Mouse (Mus musculus) thymus, postnatal 4 days (tissue): ENCODE measurements at regions not wholly inside any gene's neighbourhood (a gene's known extent, or its start where the extent isn't known, plus 50 kb on each side); places are given as distances from the start of the nearest gene placed in this dataset.
"Not testable (repeated sequence)": the region's sequence is repeated elsewhere in the genome, so short reads cannot be mapped to it uniquely, and the experiment has no call there.

Experiments
- DNase-seq: peaks from one replicate; pipeline ENCODE4 v3.0.0; 2021

GRCm38 (mm10) chr13:103613333-103613725 lies 161.1 kb downstream of the Srek1 start:
- no peak for DNase-seq

- no peak for DNase-seq
Observed at GRCm38 (mm10) chr13:103612720-103613332, 161.6 kb downstream of the Srek1 start.

GRCm38 (mm10) chr13:103602302-103602701 lies 172.1 kb downstream of the Srek1 start:
- DNase-seq: no peak

- no peak for DNase-seq
Observed at GRCm38 (mm10) chr13:103592371-103592770, 182.0 kb downstream of the Srek1 start.

GRCm38 (mm10) chr13:103591874-103592273 lies 182.5 kb downstream of the Srek1 start:
- no peak for DNase-seq

- DNase-seq: not testable (repeated sequence)
Observed at GRCm38 (mm10) chr13:103591381-103591780, 183.0 kb downstream of the Srek1 start.

- no peak for DNase-seq
Observed at GRCm38 (mm10) chr13:103589646-103590045, 184.8 kb downstream of the Srek1 start.

- DNase-seq: no peak
Observed at GRCm38 (mm10) chr13:103576856-103577255, 197.6 kb downstream of the Srek1 start.

- DNase-seq: no peak
Observed at GRCm38 (mm10) chr13:103564715-103565114, 209.7 kb downstream of the Srek1 start.

GRCm38 (mm10) chr13:103561795-103562705 lies 212.4 kb downstream of the Srek1 start:
- no peak for DNase-seq

- no peak for DNase-seq
Observed at GRCm38 (mm10) chr13:103558915-103559314, 215.5 kb downstream of the Srek1 start.

GRCm38 (mm10) chr13:103539577-103539976 lies 205.3 kb upstream of the Mast4 start:
- no peak for DNase-seq

GRCm38 (mm10) chr13:103513825-103514224 lies 179.5 kb upstream of the Mast4 start:
- no peak for DNase-seq

GRCm38 (mm10) chr13:103512476-103512875 lies 178.2 kb upstream of the Mast4 start:
- DNase-seq: no peak

GRCm38 (mm10) chr13:103504987-103505386 lies 170.7 kb upstream of the Mast4 start:
- no peak for DNase-seq

GRCm38 (mm10) chr13:103499376-103499775 lies 165.1 kb upstream of the Mast4 start:
- DNase-seq: no peak

GRCm38 (mm10) chr13:103494371-103494770 lies 160.1 kb upstream of the Mast4 start:
- no peak for DNase-seq

GRCm38 (mm10) chr13:103493567-103493966 lies 159.3 kb upstream of the Mast4 start:
- DNase-seq: no peak

- DNase-seq: no peak
Observed at GRCm38 (mm10) chr13:103490049-103490448, 155.8 kb upstream of the Mast4 start.

GRCm38 (mm10) chr13:103484092-103484491 lies 149.8 kb upstream of the Mast4 start:
- DNase-seq: no peak

- DNase-seq: no peak
Observed at GRCm38 (mm10) chr13:103483392-103483791, 149.1 kb upstream of the Mast4 start.

GRCm38 (mm10) chr13:103476328-103476727 lies 142.0 kb upstream of the Mast4 start:
- no peak for DNase-seq

GRCm38 (mm10) chr13:103472216-103472615 lies 137.9 kb upstream of the Mast4 start:
- DNase-seq: no peak

GRCm38 (mm10) chr13:103470141-103470540 lies 135.8 kb upstream of the Mast4 start:
- DNase-seq: no peak
